Mouse (Mus musculus) cerebellum, adult 2 months (tissue): ENCODE measurements around the gene Ncf4. TPM values are rescaled to one million over a fixed set of nuclear protein-coding genes. Genes with fewer than 3 reads are reported as not detected.
"Not testable (repeated sequence)": the region's sequence is repeated elsewhere in the genome, so short reads cannot be mapped to it uniquely, and the experiment has no call there.

Source experiments
- DNase-seq, 2 experiments: peaks; one replicate each; pipeline ENCODE4 v3.0.0; 2021
- H3K27ac ChIP-seq: fragments of 200-500 bp; 2 replicates; pipeline ENCODE4 v1.5.1; 2012; ENCODE audit warnings: low read length, control low read depth, inconsistent platforms; ENCODE audit not compliant: insufficient read depth
- H3K27me3 ChIP-seq: fragments of 200-500 bp; 2 replicates; pipeline ENCODE4 v1.6.1; 2012; ENCODE audit warnings: inconsistent platforms, mild to moderate bottlenecking, low read length, moderate library complexity; ENCODE audit not compliant: control insufficient read depth, insufficient read depth
- H3K4me1 ChIP-seq: fragments of 200-500 bp; 2 replicates; pipeline ENCODE4 v1.6.1; 2011; ENCODE audit warnings: low read length; ENCODE audit not compliant: control insufficient read depth, insufficient read depth
- H3K4me3 ChIP-seq: fragments of 200-500 bp; replicated peaks from 2 replicates; pipeline ENCODE3; 2011; ENCODE audit warnings: mild to moderate bottlenecking, low read depth, low read length, control low read depth; ENCODE audit not compliant: insufficient read depth
- CTCF ChIP-seq: fragments of 200-500 bp; IDR thresholded peaks from 2 replicates; pipeline ENCODE4 v1.5.1; 2011; ENCODE audit warnings: low read depth, mild to moderate bottlenecking, control low read depth, low read length, moderate library complexity, borderline replicate concordance; ENCODE audit not compliant: insufficient read depth
- POLR2A ChIP-seq: fragments of 200-500 bp; IDR thresholded peaks from 2 replicates; pipeline ENCODE4 v1.6.1; 2011; ENCODE audit warnings: low read length, control low read depth, borderline replicate concordance; ENCODE audit not compliant: insufficient read depth
- WGBS: fragments of 180-500 bp; shearing (Covaris S2); methylation state at CpG from one replicate; pipeline ENCODE4 v1.1.7; 2018; 5-methylcytosine and 5-hydroxymethylcytosine counted together
- polyA plus RNA-seq: library from polyadenylated mRNA; depleted of rRNA; stranded (reverse); fragments of >200 nt; gene quantifications from 2 replicates; pipeline ENCODE4 v1.2.3, GENCODE M21; 2012

Ncf4 gene
- polyA plus RNA-seq, 1 experiment = 0.77 TPM

- H3K4me3 ChIP-seq = no peak overlapping the region
- no peaks in the 10 kb centered on the region for H3K4me1 ChIP-seq
- DNase-seq = no peak
- no peak for TF ChIP-seq POLR2A
- TF ChIP-seq CTCF = no peak
- no peaks in the 10 kb centered on the region for H3K27me3 ChIP-seq
- no peak overlapping the region for H3K27ac ChIP-seq
- WGBS = 83% methylated on average over 10 of the region's 10 CpGs
Observed at GRCm38 (mm10) chr15:78258246-78258865, 13.8 kb downstream of the Ncf4 start.

GRCm38 (mm10) chr15:78260668-78261333, 16.2 kb downstream of the Ncf4 start:
- Histone ChIP-seq H3K4me3 (no peak overlapping the region), H3K27ac (no peak overlapping the region), H3K4me1 (no peaks in the 10 kb centered on the region), H3K27me3 (no peaks in the 10 kb centered on the region)
- WGBS = 67% methylated on average over 13 of the region's 13 CpGs
- DNase-seq = no peak
- TF ChIP-seq CTCF (no peak), POLR2A (no peak)

- DNase-seq = no peak
- Histone ChIP-seq H3K27ac (no peak overlapping the region), H3K4me3 (no peak overlapping the region), H3K4me1 (no peaks in the 10 kb centered on the region), H3K27me3 (no peaks in the 10 kb centered on the region)
- no peak for TF ChIP-seq POLR2A
- TF ChIP-seq CTCF = no peak
- 47% methylated on average over 3 of the region's 3 CpGs for WGBS
Observed at GRCm38 (mm10) chr15:78263286-78263685, 18.7 kb downstream of the Ncf4 start.

- H3K27me3 ChIP-seq = no peaks in the 10 kb centered on the region
- TF ChIP-seq CTCF (no peak), POLR2A (no peak)
- H3K27ac ChIP-seq = no peak overlapping the region
- no peak for DNase-seq
- H3K4me3 ChIP-seq = no peak overlapping the region
- 86% methylated on average over 10 of the region's 10 CpGs for WGBS
- no peaks in the 10 kb centered on the region for H3K4me1 ChIP-seq
Observed at GRCm38 (mm10) chr15:78267441-78267840, 22.8 kb downstream of the Ncf4 start.

GRCm38 (mm10) chr15:78267865-78268264, 23.3 kb downstream of the Ncf4 start:
- no peaks in the 10 kb centered on the region for H3K4me1 ChIP-seq
- TF ChIP-seq CTCF = no peak
- no peak for TF ChIP-seq POLR2A
- H3K27ac ChIP-seq = no peak overlapping the region
- H3K4me3 ChIP-seq = no peak overlapping the region
- H3K27me3 ChIP-seq = no peaks in the 10 kb centered on the region
- DNase-seq = no peak
- 77% methylated on average over 4 of the region's 4 CpGs for WGBS

- Histone ChIP-seq H3K4me3 (no peak overlapping the region), H3K4me1 (no peaks in the 10 kb centered on the region), H3K27ac (no peak overlapping the region), H3K27me3 (no peaks in the 10 kb centered on the region)
- no peak for DNase-seq
- TF ChIP-seq CTCF = no peak
- no peak for TF ChIP-seq POLR2A
Observed at GRCm38 (mm10) chr15:78271208-78271607, 26.6 kb downstream of the Ncf4 start.

GRCm38 (mm10) chr15:78278308-78278707, 33.7 kb downstream of the Ncf4 start:
- Histone ChIP-seq H3K27me3 (no peaks in the 10 kb centered on the region), H3K4me3 (no peak overlapping the region), H3K4me1 (no peaks in the 10 kb centered on the region), H3K27ac (no peak overlapping the region)
- WGBS = 93% methylated on average over 2 of the region's 2 CpGs
- TF ChIP-seq CTCF (no peak), POLR2A (no peak)
- no peak for DNase-seq

GRCm38 (mm10) chr15:78287941-78288340, 43.3 kb downstream of the Ncf4 start:
- Histone ChIP-seq H3K27me3 (no peaks in the 10 kb centered on the region), H3K27ac (no peak overlapping the region), H3K4me3 (no peak overlapping the region), H3K4me1 (peaks cover 6% of the 10 kb centered on the region)
- TF ChIP-seq CTCF (no peak), POLR2A (no peak)
- DNase-seq = no peak
- 60% methylated on average over 5 of the region's 5 CpGs for WGBS

GRCm38 (mm10) chr15:78289775-78290174, 45.2 kb downstream of the Ncf4 start:
- not testable (repeated sequence) for H3K27ac ChIP-seq, H3K4me3 ChIP-seq, H3K4me1 ChIP-seq, H3K27me3 ChIP-seq, DNase-seq
- 82% methylated on average over 5 of the region's 5 CpGs for WGBS

GRCm38 (mm10) chr15:78293228-78293627, 48.6 kb downstream of the Ncf4 start:
- H3K4me1 ChIP-seq, H3K27me3 ChIP-seq, H3K4me3 ChIP-seq, H3K27ac ChIP-seq, DNase-seq: not testable (repeated sequence)
- 29% methylated on average over 2 of the region's 2 CpGs for WGBS
